Mouse (Mus musculus) splenic B cell, adult 2 months (primary cell): ENCODE measurements around the gene Slc11a2.
A peak's percentile ranks its signal among the peaks of the same experiment; 100 is the strongest.

Experiments
- DNase-seq: peaks from one replicate; pipeline ENCODE4 v3.0.0-alpha.2; 2011; ENCODE audit warnings: low read depth, low spot score
- H3K27me3 ChIP-seq: 2 replicates; pipeline ENCODE4 v1.6.1; 2012; ENCODE audit warnings: mild to moderate bottlenecking, low read length, moderate library complexity, mixed read lengths; ENCODE audit not compliant: control insufficient read depth, poor library complexity, insufficient read depth, severe bottlenecking
- H3K36me3 ChIP-seq: 2 replicates; pipeline ENCODE4 v1.6.1; 2012; ENCODE audit warnings: mild to moderate bottlenecking, low read length, moderate library complexity, mixed read lengths; ENCODE audit not compliant: control insufficient read depth, poor library complexity, insufficient read depth, severe bottlenecking

Gene Slc11a2

DNA sequence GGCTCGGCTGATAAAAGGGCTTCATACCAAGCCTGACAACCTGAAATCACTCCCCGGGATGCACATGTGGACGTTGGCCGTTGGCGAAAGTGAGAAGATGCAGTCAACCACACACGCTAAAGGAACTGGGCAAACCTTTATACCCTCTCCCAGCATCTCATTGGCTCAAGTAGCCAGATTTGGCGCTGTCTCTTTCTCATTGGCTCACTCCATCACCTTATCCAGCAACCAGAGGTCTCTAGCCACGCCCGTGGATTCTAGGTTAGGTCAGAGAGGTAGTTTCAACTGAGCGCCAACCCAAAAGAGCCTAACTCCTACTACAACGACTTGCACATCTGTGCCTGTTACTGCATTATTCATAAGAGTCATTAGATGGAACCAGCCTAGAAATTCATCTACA, 27.6 kb upstream of the Slc11a2 start:
- DNase-seq: no peak
- Histone ChIP-seq H3K36me3 (no peaks in the 10 kb centered on the region), H3K27me3 (no peaks in the 10 kb centered on the region)

- Histone ChIP-seq H3K27me3 (no peaks in the 10 kb centered on the region), H3K36me3 (no peaks in the 10 kb centered on the region)
- DNase-seq: no peak
These were observed 26.4 kb upstream of the Slc11a2 start for GRCm38 (mm10) chr15:100451245-100451644.

DNA sequence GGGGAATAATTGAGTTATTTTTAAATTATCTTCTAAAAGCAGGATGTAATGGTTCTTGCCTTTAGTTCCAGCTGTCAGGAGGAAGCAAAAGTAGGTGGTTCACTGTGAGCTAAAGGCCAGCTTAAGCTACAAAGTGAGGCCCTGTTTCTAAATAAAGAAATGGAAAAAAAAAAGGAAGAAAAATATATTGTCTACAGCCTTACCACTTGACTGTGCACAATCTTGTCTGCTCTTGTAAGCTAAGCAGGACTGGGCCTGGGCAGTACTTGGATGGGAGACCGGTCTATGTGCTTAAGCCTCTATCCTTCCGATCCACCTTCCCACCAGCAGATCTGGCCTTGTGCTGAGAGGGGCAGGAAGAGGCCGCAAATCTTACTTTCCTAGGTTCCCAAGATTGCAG, 24.6 kb upstream of the Slc11a2 start:
- no peak for DNase-seq
- Histone ChIP-seq H3K27me3 (no peaks in the 10 kb centered on the region), H3K36me3 (no peaks in the 10 kb centered on the region)

- no peak for DNase-seq
- H3K27me3 ChIP-seq: no peaks in the 10 kb centered on the region
These were observed 23.7 kb upstream of the Slc11a2 start for GRCm38 (mm10) chr15:100448572-100448971.

DNA sequence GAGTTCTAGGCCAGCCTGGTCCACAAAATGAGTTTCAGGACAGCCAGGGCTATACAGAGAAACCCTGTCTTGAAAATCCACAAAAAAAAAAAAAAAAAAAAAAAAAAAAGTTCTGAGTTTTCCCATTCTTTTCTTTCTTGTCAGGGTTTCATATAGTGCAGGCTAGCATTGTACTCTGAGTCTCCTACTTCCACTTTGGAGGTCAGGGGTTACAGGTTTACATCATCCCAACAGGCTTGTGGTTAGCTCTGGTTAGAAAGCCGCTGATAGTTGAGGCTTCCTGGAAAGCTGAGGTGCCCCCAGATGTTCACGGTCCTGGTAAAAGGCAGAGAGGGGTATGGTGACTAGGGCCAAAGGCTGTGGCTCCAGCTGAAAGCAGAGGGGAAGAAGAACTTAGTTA, 22.0 kb upstream of the Slc11a2 start:
- H3K36me3 ChIP-seq: no peaks in the 10 kb centered on the region
- no peaks in the 10 kb centered on the region for H3K27me3 ChIP-seq
- no peak for DNase-seq

More at GRCm38 (mm10) chr15:100448572-100448971, 23.7 kb upstream of the Slc11a2 start:
- H3K36me3 ChIP-seq: no peaks in the 10 kb centered on the region

GRCm38 (mm10) chr15:100443126-100443922, 18.5 kb upstream of the Slc11a2 start:
- no peaks in the 10 kb centered on the region for H3K36me3 ChIP-seq
- DNase-seq: peak; percentile 94
- H3K27me3 ChIP-seq: no peaks in the 10 kb centered on the region

DNA sequence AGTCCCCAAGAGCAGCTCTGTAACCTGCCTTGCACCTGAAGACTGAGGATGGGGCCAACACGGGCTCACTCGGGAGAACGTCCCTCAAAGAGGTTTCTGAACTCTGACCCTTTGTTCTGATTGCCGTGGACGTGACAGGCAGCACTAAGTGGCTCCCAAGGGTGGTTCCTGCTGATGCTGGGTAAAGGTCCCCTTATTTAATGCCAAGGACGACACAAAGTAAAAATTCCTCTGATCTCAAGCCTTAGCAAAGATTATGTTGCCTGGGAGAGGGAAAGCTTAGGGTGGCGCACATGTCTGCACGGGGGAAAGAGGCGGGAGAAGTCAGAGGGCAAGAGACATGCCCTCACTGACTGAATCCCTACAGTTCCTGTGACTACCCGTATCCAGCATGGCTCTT, 11.6 kb upstream of the Slc11a2 start:
- H3K27me3 ChIP-seq: no peaks in the 10 kb centered on the region
- no peaks in the 10 kb centered on the region for H3K36me3 ChIP-seq
- no peak for DNase-seq

GRCm38 (mm10) chr15:100436112-100436511, 11.2 kb upstream of the Slc11a2 start:
- DNase-seq: no peak
- Histone ChIP-seq H3K27me3 (no peaks in the 10 kb centered on the region), H3K36me3 (no peaks in the 10 kb centered on the region)

- no peak for DNase-seq
- Histone ChIP-seq H3K27me3 (no peaks in the 10 kb centered on the region), H3K36me3 (no peaks in the 10 kb centered on the region)
These were observed 8.4 kb upstream of the Slc11a2 start for GRCm38 (mm10) chr15:100433234-100433633.

DNA sequence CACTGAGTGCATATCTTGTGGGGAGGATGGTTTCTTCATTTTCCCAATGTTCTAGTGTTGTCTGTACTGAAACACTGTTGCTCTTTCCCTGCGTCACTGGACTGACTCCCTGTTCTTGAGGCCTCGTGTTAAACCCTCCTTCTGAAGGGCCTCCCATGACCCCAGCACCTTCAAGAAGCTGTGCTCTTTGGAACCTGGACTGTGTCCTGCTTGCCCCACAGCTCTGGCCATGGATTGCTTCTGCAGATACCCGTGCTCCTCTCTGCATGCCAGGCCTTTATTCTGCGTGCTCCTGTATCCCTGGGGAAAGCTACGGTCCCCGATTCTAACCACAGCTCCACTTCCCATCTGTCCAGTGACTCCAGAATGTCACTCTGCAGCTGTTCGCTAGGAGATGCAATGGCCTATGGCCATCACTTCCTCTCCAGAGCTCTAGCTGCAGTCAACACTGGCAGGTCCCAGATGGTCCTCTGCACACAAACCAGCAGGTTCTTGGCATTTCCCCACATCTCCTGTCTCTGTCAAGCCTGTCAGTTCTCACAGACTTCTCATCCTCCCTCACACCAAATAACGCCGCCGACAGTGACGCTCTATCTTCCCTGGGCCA, 5.2 kb upstream of the Slc11a2 start:
- no peak for DNase-seq
- no peaks in the 10 kb centered on the region for H3K36me3 ChIP-seq
- H3K27me3 ChIP-seq: no peaks in the 10 kb centered on the region

DNA sequence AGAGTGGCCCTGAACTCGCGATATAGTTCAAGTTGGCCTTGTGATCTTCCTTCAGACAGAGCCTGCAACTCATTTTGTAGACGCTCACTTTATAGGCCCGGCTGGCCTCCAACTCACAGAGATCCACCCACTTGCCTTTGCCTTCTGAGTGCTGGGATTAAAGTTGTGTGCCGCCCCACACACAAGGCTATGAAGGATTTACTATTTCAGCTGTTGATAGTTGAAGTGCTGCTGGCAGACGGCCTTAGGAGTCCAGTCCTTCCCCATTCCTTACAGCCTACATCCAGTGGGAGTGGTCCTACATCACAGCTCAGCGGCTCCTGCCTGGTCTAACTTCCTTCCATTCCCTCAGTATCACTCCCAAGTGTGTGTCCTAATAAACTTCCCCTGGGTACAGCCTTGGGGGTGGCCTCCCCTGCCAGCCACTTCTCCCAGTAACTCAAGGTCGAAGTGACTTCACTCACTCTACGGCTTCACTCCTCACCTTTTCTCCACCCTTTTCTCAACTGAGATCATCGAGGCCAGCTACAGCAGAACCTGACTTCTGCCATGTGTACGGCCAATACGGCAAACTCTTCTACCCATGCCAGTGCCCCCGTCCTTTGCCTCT, 3.5 kb upstream of the Slc11a2 start:
- no peak for DNase-seq
- Histone ChIP-seq H3K36me3 (no peaks in the 10 kb centered on the region), H3K27me3 (no peaks in the 10 kb centered on the region; the same call in 1 of the 2 replicates)

GRCm38 (mm10) chr15:100423916-100424315, 956 bp downstream of the Slc11a2 start:
- Histone ChIP-seq H3K36me3 (no peaks in the 10 kb centered on the region), H3K27me3 (no peaks in the 10 kb centered on the region; the same call in 1 of the 2 replicates)
- peak; percentile 32 for DNase-seq

DNA sequence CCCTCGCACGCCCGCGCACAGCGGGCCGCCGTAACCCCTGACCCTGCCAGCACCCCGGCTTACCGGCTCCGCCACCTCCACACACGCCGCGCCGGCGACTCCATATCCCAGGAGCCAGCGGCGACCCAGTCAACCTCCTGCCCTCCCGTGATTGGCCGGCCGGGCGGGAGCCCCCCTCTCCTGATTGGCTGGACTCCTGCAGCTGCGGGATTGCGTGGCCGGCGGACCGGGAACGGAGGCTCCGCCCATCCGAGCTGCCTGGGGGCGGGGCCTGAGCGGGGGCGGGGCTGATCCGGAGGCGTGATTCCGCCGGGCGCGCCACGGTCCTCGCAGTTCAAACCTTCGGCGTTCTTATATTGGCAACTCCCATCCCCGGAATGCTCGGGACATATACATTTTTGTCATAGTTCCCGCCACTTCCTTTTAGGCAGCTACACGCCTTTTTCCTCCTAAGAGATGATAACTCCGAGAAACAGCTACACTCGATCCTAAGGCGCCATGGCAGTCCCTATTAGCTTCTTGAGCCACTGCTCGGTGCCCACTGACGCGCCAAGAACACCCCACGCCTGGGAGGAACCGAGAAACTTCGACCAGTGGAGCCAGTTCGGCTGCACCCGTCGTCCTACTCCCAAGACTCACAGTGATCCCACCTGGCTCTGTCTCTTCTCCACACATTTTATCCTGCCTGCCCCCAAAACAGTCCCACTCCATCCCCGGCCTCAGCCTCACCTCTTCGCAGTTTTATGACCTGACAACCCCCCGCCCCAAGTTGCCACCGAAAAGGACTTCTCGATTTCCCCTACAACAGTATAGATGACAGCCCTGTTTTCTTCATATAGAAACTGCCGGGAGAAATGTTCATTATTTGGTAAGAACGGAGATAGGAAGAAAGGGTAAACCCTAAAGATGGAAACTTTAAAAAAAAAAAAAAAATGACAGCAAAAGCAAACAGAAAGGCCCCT, 1.7 kb downstream of the Slc11a2 start:
- H3K27me3 ChIP-seq: no peaks in the 10 kb centered on the region; the same call in 1 of the 2 replicates
- no peaks in the 10 kb centered on the region for H3K36me3 ChIP-seq
- peak; percentile 92 for DNase-seq

- Histone ChIP-seq H3K27me3 (no peaks in the 10 kb centered on the region; the same call in 1 of the 2 replicates), H3K36me3 (no peaks in the 10 kb centered on the region)
- DNase-seq: no peak
These were observed 2.4 kb downstream of the Slc11a2 start for GRCm38 (mm10) chr15:100422476-100422875.
